In genomic region chr9:65162711-65163639, GRCm38 (mm10) we compare ENCODE assay signal across 9 mouse cellular contexts. TPM values are rescaled to one million over a fixed set of nuclear protein-coding genes. Genes with fewer than 3 reads are reported as not detected.
A peak's percentile ranks its signal among the peaks of the same experiment; 100 is the strongest.
DNase-seq lines count a peak whose midpoint lies in the region; ATAC-seq lines count a peak whose summit lies in the region.
"Had no signal": no experiment of that assay in that cellular context is flagged by ENCODE, and none has a peak within 500 bp of the region (broad histone marks: within the 10 kb centered on the region; RNA-seq: fewer than 3 reads in every experiment).

No protein-coding gene starts in this region.

- 2% methylated on average over 64 of the region's 69 CpGs for WGBS in heart, embryonic 15.5 days
- WGBS in embryonic facial prominence, embryonic 14.5 days, result 1% methylated on average over 30 of the region's 69 CpGs
- under 1% methylated on average over 58 of the region's 69 CpGs for WGBS in neural tube, embryonic 14.5 days

- no peaks in the 10 kb centered on the region for H3K9me3 ChIP-seq in heart, embryonic 15.5 days (replicated peaks)
- no peaks in the 10 kb centered on the region for H3K9me3 ChIP-seq in embryonic facial prominence, embryonic 14.5 days (ENCODE audit: control insufficient read depth, low read length)
- H3K9me3 ChIP-seq in neural tube, embryonic 14.5 days (ENCODE audit: control insufficient read depth, low read length), result no peaks in the 10 kb centered on the region

- ATAC-seq in heart, embryonic 15.5 days (replicated peaks; ENCODE audit: insufficient number of reproducible peaks, insufficient read depth, low FRiP score, low read depth), result 0 out of 2 replicates have a peak, but pooled peaks have one; percentile 39
- ATAC-seq in embryonic facial prominence, embryonic 14.5 days (ENCODE audit: low read depth), result peak; percentile 62; the same call in 1 of the 2 replicates
- peak; percentile 82 for ATAC-seq in neural tube, embryonic 14.5 days (ENCODE audit: low read depth)

- peaks cover 56% of the 10 kb centered on the region for H3K27me3 ChIP-seq in heart, embryonic 15.5 days
- peaks cover 33% of the 10 kb centered on the region for H3K27me3 ChIP-seq in embryonic facial prominence, embryonic 14.5 days (replicated peaks; ENCODE audit: control insufficient read depth, insufficient read depth, low read length)
- H3K27me3 ChIP-seq in neural tube, embryonic 14.5 days (ENCODE audit: control insufficient read depth, insufficient read depth, low read length), result no peaks in the 10 kb centered on the region

- no peaks in the 10 kb centered on the region for H3K36me3 ChIP-seq in heart, embryonic 15.5 days
- no peaks in the 10 kb centered on the region for H3K36me3 ChIP-seq in embryonic facial prominence, embryonic 14.5 days (ENCODE audit: control insufficient read depth, insufficient read depth, low read length)
- H3K36me3 ChIP-seq in neural tube, embryonic 14.5 days (ENCODE audit: control insufficient read depth, insufficient read depth, low read length), result no peaks in the 10 kb centered on the region

- H3K9ac ChIP-seq in heart, embryonic 15.5 days, result peak overlapping the region; percentile 53
- peak overlapping the region; percentile 58 for H3K9ac ChIP-seq in embryonic facial prominence, embryonic 14.5 days (ENCODE audit: low read depth, low read length)
- H3K9ac ChIP-seq in neural tube, embryonic 14.5 days (replicated peaks; ENCODE audit: low read depth, low read length), result peak overlapping the region; percentile 69

- H3K4me2 ChIP-seq in heart, embryonic 15.5 days, result peak overlapping the region; percentile 95
- H3K4me2 ChIP-seq in embryonic facial prominence, embryonic 14.5 days (ENCODE audit: low read depth, low read length), result peak overlapping the region; percentile 95
- peak overlapping the region; percentile 76 for H3K4me2 ChIP-seq in neural tube, embryonic 14.5 days (ENCODE audit: low read depth, low read length)

- intact Hi-C loops in left cerebral cortex, postnatal 25 days (cut with DNase I), result loop anchor here (2.0 kb wide), 1 partner anchor 30 kb away; no protein-coding TSS in a partner anchor

- H3K27ac ChIP-seq in heart, embryonic 15.5 days, result no peak overlapping the region
- H3K27ac ChIP-seq in embryonic facial prominence, embryonic 14.5 days (replicated peaks; ENCODE audit: low read depth, low read length), result no peak overlapping the region
- H3K27ac ChIP-seq in neural tube, embryonic 14.5 days (ENCODE audit: low read depth, low read length), result peak overlapping the region; percentile 64

- no peak for DNase-seq in heart, adult 8-10 months (ENCODE audit: low spot score)
- DNase-seq in ZHBTc4 (ENCODE audit: low read depth, low spot score) (peak; percentile 73), MN1 (ENCODE audit: low spot score) (no peak)
- DNase-seq in embryonic facial prominence, embryonic 14.5 days (ENCODE audit: low spot score), result no peak
- peak; percentile 43 to 52 for DNase-seq in left cerebral cortex, postnatal 25 days (ENCODE audit: low spot score in 2 of 2)
- DNase-seq in urinary bladder, postnatal 14 days (ENCODE audit: low spot score), result no peak

- peak overlapping the region; percentile 55 for H3K4me3 ChIP-seq in heart, embryonic 15.5 days
- peak overlapping the region; percentile 50 for H3K4me3 ChIP-seq in embryonic facial prominence, embryonic 14.5 days (ENCODE audit: low read depth, low read length)
- H3K4me3 ChIP-seq in neural tube, embryonic 14.5 days (ENCODE audit: low read depth, low read length), result peak overlapping the region; percentile 38

- H3K4me1 ChIP-seq in heart, embryonic 15.5 days (replicated peaks), result peaks cover 12% of the 10 kb centered on the region
- H3K4me1 ChIP-seq in embryonic facial prominence, embryonic 14.5 days (ENCODE audit: control insufficient read depth, insufficient read depth, low read length), result peaks cover 4% of the 10 kb centered on the region; the same call in 1 of the 2 replicates
- H3K4me1 ChIP-seq in neural tube, embryonic 14.5 days (ENCODE audit: control insufficient read depth, insufficient read depth, low read length), result peaks cover 28% of the 10 kb centered on the region

RNA-seq across cellular contexts. Expression of gene Igdcc3, which starts 22.0 kb away (rescaled TPM):
- 0.19 and 0.71 TPM in 2 replicates for polyA plus RNA-seq in heart, embryonic 15.5 days (2015; fragmentation: Nextera tagmentation; extraction: Ambion mirVana)
- total RNA-seq in heart, adult 8-10 months (2022), result under 1 TPM in 2 of 4 experiments, not detected in 2; 0.09 to 0.19 TPM
- polyA plus RNA-seq in embryonic facial prominence, embryonic 14.5 days (2014; fragmentation: Nextera tagmentation; extraction: Ambion mirVana), result 1.1 and 1.4 TPM in 2 replicates
- total RNA-seq in left cerebral cortex, postnatal 25 days (2021), result 1 to 10 TPM; 1.5 to 2.2 TPM
- 9.9 and 10.1 TPM in 2 replicates for polyA plus RNA-seq in neural tube, embryonic 14.5 days (2014; fragmentation: Nextera tagmentation; extraction: Ambion mirVana)
- polyA plus RNA-seq: large intestine, adult 2 months had no signal

RNA-seq across cellular contexts. Expression of gene Parp16, which starts 32.2 kb away (rescaled TPM):
- polyA plus RNA-seq in heart, embryonic 15.5 days (2015; fragmentation: Nextera tagmentation; extraction: Ambion mirVana), result 5.3 and 5.8 TPM in 2 replicates
- 1 to 10 TPM; 3.4 to 4.5 (median 3.7) TPM for total RNA-seq in heart, adult 8-10 months (2022)
- 6.9 and 7.2 TPM in 2 replicates for polyA plus RNA-seq in embryonic facial prominence, embryonic 14.5 days (2014; fragmentation: Nextera tagmentation; extraction: Ambion mirVana)
- total RNA-seq in left cerebral cortex, postnatal 25 days (2021), result 1 to 10 TPM; 3.3 to 3.6 TPM
- 5.3 and 6.7 TPM in 2 replicates for polyA plus RNA-seq in neural tube, embryonic 14.5 days (2014; fragmentation: Nextera tagmentation; extraction: Ambion mirVana)

Comparison
In these comparisons a context has a peak if more than half of its experiments do, and no peak if none do; other contexts are left out.
1. DNase-seq: peak in ZHBTc4 (single experiment) and left cerebral cortex, postnatal 25 days (2 of 2); none in heart, adult 8-10 months (single experiment), embryonic facial prominence, embryonic 14.5 days (single experiment), MN1 (single experiment) and urinary bladder, postnatal 14 days (single experiment).
2. Peak in every context shown above with its lines, with median percentiles within 50 percentile points of each other: ATAC-seq, H3K4me2 ChIP-seq, H3K4me3 ChIP-seq and H3K9ac ChIP-seq.